Mouse (Mus musculus): ENCODE data around the gene Arhgap18.
A peak's percentile ranks its signal among the peaks of the same experiment; 100 is the strongest.

Gene Arhgap18

DNA sequence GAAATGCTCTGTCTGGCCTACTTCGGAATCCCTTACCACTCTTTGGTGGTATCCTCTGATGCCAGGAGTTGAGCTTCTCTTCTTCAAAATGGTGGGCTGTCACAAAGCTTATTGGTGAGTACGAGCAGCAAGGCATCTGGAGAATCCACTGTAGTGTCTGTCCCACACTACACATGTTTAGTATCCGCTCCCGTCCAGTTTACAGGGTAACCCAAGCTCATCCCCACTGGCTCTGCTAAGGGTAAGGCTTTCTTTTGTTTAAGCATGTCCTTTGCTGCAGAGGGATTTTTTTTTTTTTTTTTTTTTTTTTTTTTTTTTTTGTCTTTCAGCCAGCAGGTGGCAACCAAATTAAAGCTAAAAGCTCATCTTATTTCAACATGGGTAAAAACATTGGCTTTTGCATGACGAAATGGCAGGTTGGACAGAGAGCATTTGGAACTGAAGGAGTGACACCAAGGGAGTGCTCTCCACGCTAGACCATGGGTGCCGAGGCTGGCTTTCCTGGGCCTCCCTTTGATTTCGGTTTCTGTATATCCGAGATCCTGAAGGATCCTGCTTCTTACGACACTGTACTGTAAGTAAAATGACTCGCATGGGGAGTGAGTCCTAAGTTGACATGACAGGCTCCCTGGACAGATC is at the start of gene Arhgap18:
TSS of gene Arhgap18 (plus strand) at position 493 of the 639 bp plus-strand sequence.
- DNase-seq, result no peak

DNA sequence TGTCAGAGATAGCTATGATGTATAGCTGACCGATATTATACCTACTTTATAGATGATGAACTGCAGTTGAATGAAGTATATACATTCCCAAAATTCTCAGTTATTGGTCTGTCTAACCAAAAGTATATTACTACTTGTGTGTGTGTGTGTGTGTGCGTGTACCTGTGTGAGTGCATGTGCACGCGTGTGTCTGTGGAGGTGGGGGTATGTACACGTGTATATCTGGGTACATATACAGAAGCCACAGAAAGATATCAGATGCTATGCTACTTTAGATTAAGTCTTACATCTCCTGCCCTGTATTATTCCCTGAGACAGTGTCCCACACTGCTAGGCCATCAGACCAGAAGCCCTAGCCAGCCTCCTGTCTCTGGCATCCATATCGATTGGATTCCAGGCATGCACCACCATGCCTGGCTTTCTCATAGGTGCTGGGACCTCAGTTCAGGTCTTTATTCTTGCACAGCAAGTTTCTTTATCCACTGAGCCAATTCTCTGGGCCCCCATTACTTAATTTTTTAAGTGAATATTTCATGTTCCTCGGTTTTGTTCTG is 42.7 kb upstream of the Arhgap18 start:
- DNase-seq, result no peak

DNA sequence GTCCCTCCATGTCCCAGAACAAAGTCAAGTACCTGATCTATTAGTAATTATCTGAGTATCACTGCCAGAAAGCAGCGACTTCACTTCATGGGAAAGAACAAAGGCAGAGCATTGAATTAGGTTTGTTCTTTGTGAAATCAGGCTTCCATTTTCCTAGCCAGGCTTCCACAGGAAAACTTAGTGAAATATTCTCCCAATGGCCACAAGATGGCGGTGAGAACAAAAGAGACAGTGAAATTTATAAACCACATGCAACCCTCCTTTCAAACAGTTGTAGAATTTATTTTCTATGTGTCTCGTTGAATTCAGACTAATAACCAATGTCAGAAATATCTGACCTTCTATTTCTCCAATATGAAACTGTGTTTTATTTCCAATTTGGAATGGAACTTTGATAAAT is 42.2 kb upstream of the Arhgap18 start:
- DNase-seq, result no peak

DNA sequence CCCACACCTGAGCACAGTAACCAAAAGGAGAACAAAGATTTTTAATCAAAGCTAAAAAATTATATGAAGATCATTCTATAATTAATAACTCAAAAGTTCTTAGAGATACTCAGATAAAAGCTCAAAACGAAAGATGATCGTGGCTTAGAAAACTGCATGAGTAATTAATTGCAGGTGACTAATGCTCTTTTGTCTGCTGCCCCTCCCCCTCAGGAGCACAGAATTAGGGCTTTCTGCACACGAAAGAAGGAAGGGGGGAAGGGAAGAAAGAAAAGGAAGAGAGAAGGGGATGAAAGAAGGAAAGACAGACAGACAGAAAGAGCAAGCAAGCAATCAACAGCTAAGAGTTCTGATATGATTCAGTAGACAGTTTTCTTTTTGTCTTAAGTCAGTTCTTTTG is 39.2 kb upstream of the Arhgap18 start:
- DNase-seq, result no peak

DNA sequence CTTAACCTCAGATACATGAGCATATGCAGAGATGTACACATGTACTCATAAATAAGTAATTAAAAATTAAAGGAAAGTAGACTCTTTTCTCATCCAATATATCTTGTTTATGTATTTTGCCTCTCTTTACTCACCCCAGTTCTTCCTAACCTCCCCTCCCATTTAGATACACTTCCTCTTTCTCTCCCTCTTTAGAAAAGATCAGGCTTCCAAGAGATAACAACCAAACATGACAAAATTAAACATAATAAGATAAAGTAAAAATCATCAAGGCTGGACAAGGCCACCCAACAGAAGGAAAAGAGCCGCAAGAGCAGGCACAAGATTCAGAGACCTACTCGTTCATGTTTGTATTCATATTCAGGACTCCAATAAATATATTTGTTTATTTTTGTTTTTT is 28.5 kb upstream of the Arhgap18 start:
- no peak for DNase-seq

DNA sequence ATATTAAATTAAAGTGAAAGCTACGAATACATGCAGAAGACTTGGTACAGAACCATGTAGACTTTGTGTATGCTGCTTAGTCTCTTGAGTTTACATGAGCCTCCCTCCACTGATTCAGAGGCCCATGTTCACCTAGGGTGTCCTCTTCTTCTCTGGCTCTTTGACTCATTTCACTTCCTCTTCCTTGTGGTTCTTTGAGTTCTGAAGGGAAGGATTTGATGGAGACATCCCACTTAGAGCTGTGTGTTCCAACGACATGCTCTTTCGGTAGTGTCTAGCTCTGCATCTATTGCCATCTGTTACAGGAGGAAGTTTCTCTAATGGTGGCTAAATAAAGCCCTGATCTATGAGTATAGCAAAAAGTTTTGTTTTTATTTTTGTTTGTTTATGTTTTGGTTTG is 28.0 kb upstream of the Arhgap18 start:
- no peak for DNase-seq

DNA sequence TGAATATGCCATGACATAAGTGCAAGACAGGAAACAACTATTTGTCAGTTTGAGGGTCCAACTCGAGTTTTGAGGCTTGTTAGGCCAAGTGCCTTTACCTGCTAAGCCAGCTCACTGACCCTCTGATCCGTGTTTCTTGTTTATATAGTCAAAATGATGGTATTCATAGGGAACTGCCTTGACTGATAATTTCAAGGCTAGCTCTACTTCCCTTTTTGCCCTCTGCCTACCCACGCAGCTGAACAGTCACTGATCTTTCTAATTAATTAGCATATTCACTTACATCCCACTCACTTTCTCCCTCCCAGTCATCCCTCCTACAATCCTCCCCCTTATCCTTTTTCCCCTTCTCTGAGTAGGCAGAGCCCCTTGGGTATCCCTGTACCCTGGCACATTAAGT is 2.4 kb upstream of the Arhgap18 start:
- no peak for DNase-seq

DNA sequence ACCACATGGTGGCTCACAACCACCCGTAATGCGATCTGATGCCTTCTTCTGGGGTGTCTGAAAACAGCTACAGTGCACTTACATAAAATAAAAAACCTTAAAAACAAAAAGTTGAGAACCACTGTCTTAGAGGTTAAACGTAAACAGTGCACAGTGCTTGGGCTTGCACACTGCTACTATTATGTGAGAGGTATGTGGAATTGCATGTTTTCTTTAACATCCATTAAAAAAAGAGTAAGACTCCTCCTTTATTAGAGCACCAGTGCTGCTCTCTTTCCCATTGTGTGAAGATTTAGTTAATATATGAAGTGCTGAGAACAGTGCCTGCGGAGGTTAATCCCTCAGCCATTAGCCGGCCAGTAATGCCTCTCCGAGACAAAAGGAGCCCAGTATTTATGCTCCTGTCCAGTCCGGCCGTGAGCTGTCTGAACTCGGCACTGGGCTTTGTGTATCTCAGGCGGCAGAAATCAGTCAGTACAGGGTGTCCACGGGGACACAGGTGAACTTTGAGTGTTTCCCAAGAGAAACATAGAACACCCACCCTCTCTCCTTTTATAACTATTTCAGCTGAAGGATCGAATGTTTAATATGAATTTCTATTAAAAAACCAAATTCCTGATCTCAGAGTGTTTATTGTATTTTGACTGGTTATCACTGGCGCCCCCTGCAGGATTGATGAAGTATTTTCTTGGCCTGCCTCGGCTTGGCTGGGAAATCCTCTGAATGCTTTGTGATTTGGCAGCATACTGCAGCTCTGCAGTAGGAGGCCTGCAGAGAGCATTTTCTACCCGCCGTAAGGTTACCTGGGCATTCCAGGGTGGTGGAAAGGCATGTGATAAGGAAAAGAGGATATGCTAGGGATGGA is 925 bp upstream of the Arhgap18 start:
- peak; percentile 50 for DNase-seq

DNA sequence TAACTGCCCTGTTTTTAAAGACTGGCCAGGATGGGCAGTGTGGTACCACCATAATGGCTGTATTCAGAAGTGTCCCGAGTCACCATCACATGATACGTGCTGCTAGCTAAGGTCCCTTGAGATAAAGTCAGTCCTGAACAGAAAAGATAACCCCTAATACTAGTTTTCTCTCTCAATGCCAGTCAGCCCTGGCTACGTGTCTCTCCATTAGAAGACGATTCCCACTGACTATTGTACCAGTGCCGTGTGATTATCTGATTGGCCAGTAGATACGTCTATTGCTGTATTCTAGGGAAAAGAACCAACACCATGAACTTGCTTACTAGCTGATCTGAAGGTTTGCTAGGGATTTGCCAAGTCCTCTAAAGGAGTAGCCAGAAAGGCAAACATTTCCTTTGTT is 785 bp downstream of the Arhgap18 start:
- no peak for DNase-seq

DNA sequence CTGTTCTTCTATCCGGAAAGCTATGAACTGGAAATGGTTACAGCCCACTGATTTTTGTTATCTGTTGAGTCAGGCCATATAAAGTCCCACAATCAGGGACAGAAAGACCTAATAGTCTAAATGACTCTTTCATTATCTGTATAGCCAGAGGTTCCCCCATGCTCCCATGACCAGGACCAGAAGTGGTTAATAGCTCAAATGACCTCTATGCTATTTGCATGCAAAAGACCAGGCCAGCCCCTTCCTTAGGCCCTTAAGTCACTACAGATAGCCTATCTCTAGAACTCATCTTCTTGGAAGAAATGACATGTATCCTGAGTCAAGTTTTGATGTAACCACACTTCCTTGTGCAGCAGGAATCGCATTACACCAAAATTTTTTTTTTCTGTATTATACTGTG is 4.0 kb downstream of the Arhgap18 start:
- DNase-seq, result no peak

DNA sequence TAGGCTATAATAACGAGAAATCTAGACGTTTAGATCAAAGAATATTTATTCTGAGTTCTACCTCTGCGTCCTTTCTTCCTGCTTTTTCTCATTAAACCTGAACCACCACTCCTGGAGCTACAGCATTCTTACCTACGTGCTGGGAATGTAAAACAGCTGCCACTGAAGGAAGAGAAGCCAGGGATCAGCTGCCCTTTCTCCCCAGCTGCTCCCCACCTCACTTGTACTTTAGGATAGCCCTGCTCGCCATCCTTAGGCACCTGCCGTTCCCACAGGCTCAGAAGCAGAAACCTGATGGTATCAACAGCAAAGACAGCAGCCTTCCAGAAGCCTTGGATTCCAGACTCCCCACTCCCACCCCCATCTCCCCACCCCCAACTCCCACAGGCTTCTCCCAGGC is 6.2 kb downstream of the Arhgap18 start:
- DNase-seq, result no peak

DNA sequence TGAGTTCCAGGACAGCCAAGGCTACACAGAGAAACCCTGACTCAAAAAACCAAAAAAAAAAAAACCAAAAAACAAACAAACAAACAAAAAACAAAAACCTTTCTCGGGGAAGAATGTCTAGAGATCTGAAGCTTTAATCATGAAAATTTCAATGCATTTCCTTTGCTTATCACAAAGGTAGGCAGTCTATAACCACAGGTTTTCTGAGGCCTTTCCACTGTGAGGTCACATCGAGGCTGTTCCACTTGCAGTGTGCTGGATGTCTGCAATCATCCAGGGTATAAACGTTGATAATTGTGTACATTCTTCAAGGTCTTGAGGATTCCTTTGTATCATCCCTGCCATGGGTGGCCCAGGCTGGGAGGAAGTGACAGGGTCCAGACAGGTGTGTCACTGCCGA is 7.9 kb downstream of the Arhgap18 start:
- no peak for DNase-seq

DNA sequence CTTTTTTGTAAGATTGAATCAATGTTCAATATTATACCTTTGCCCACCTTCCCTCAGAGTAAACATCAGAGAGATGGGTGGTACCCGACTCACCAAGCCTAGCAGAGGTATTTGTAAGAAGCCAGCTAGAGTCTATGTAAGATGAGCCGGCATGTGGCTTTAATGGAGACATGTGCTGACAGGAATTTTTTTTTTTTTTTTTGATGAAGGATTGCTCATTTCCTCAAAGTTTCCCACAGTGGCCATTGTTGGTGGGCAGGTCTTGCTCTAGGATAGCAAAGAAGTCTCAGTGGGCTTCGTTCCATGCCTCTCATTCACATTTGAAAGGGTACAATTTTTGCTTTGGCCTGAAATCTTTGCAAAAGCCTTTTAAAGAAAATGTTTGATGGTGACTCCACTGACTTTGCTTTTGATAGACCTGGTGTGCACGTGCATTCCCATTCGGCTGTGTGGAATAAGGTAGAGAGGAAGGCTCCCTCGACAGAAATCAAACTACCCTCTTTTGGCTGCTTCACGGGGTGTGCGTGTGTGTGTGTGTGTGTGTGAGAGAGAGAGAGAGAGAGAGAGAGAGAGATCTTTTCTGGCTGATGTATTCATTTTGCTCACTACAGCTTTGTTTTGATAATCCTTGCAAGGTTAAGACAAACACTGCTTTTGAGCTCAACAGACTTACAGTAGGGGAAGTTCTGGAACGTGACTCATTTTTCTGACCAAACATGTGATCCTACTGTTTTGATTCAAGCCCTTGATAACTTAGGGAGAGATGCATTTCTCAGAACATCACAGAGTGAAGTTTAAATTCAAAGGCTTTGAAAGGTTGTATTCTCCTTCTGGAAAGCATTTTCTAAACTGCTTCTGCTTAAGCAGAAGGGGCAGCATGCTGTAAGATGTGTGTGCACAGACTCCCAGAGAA is 9.0 kb downstream of the Arhgap18 start:
- DNase-seq, result no peak

DNA sequence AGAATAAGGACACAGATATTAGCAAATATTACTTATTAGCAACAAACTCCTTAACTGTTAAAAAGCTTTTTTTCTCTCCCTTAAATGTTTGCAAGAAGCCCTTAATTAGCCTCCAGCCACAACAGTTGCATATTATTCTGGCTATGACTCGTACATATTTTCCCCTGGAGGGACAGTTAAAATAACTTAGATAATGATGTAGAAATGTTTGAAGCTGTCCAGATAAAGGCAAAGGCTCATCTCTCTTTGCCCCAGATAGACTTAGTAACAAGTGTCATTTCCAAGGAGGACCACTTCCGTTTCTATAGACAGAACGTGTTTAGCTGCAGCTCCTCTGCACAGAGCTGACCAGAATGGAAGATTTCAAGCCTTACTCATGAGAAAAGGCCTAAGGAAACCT is 14.0 kb downstream of the Arhgap18 start:
- DNase-seq, result no peak

DNA sequence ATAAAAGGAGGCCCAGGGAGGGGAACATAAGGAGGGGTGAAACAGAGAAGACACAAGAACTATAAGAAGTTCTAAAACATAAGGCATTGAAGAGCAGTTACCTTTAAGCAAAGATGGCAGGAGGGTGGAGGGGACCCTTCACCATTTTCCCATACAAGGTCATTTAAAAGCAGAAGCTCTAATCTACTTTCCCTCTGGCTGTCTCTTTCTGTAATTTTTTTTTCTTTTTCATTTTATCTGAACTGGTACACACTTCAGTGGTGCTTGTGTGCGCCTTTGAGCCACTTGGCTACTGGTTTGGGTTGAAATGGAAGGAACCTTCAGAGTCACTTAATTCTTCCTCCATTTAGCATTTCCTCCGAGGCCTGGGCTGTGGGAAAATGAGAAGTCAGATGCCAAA is 15.7 kb downstream of the Arhgap18 start:
- no peak for DNase-seq

DNA sequence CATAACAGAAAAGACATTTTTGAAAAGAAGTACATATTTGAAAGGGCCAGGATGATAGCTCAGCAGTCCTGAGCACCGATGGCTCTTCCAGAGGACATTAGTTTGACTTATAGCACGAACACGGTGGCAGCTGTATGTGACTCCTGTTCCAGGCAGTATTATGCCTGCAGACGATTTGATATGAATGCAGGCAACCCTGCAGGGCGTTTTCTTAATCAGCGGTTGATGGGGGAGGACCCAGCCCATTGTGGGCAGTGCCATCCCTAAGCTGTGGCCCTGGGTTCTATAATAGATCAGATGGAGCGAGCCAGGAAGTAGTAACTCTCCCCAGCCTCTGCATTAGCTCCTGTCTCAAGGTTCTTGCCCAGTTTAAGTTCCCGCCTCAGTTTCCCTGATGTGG is 16.8 kb downstream of the Arhgap18 start:
- DNase-seq, result peak; percentile 38

DNA sequence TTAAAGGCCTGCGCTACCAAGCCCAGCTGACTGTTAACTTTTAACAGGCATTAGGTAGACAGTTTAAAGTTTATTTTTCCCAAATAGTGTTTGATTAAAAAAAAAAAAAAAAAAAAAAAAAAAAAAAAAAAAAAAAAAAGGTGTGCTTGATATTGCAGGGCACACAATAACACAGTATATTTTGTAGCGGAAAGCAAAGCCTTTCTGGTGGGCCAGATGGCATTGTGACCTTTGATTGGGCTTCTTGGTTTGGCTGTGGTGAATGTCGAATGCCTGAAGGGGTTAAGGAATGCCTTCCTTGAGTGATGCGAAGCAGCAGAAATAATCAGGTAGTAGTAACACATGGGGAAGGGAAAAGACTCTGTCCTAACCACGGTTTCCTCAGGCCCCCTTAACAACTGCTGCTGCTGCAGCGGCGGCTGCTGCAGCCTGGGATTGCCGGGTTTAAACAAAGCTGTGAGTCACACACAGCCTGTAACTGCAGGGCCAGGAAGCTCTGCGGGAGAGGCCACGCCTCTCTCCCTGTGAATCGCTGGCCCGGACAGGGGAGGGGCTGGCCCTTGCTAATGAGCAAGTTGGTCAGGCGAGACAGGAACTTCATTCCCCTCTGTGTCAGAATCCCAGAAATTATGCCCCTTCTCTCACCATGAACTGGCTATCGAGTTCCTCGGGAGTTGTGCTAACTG is 18.9 kb downstream of the Arhgap18 start:
- peak; percentile 87 for DNase-seq

DNA sequence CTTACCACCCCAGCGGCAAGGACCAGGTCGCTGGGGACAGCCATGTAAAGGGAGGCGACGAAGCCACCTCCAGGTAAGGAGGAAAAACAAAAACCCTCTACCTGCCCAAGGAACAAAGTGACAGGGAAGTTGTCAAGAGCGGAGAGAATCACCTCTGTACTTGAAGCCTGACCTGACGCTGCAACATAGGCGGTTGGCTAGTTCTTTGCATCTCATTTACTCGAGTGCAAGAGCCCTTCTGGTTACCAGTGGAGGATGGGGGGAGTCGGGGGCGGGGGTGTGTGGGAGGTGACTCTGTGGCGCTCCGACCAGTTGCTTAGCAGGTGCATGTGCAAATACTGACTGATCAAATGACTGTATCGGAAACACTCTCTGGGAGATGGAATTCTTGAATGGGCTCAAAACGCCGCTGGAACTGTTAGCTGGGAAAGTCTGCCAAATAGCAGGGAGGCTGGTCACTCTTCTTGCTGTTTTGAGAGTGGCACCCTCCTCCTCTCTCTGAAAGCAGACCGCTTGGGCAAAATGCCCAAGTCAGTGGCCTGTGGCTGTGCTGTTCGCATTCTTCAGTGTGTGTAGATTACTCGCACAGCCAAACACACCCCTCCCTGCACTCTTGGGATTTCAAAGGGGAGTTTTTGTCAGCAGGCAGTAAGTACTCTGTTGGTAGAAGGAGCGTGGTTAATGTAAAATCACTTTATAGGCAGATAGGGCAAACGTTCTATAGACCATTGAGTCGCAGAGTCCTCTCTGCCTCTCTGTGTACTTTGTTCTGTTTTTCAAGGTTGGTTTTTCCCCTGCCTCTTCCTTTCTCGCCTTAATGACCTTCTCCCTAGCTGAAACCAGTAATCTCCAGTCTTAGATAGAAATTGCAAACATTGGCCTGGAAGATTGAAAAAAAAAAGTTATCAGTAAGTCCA is 19.7 kb downstream of the Arhgap18 start:
- DNase-seq, result peak; percentile 38

DNA sequence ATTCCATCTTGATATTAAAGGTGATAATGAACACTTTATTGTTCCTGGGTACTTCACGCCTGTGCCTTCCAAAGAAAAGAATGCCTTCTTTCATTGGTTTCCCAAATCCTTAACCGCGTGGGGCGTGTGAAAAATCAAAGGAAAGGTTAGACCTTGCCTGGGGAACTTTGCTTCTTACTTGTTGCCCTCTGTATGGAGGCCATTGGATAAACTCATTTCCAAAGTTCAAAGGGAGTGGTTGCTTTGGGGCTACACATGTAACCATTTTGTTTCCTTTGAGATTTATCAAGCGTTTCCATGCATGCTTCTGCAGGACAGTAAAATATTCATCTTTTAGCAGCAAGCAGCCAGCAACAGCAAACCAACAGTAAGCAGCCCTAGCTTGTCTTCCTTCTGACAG is 20.3 kb downstream of the Arhgap18 start:
- DNase-seq, result no peak

DNA sequence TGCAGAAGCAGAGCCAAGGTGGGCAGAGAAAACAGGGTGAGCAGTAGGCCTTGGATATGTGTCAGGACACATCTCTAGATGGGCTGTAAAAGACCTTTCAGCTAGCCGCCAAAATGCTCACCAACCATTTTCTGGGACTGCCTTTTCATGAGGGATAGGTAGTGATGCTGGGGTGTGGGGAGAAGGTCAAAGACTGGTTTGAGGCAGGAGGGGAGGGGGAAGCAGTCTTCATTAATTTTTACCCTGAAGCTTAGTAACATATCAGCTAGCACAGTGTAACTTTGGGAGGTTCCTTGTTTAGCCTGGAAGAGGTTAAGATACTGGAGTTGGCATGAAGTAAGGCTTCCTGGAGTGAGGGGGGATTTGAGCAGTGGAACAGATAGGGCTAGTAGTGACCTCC is 21.0 kb downstream of the Arhgap18 start:
- no peak for DNase-seq

DNA sequence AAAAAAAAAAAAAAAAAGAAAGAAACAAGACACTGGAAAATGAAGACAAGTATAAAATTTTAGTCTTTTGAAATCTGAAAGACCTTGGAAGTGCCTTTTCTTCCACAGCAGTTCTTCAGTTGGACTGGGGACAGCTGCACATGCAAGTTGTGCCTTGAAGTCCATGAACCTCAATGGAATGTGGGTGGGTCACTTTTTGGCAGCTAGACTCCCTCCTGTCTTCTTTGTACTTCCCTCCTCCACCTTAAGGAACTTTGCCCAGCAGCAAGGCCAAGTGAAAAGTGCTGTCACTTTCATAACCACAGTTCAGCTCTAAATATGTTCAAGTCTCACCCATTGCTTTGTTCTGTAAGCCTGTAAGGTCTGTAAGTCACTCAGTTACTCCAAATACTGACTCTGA is 23.2 kb downstream of the Arhgap18 start:
- no peak for DNase-seq

Measured in liver (tissue).